Mouse (Mus musculus) cerebellum, adult (tissue): ENCODE measurements around the gene Donson.

Experiments
- ATAC-seq: cut with Nextera tagmentation; 2 replicates; pipeline ENCODE4 v1.9.2; 2017; ENCODE audit warnings: mild to moderate bottlenecking, moderate library complexity, mixed read lengths; ENCODE audit not compliant: insufficient number of reproducible peaks, low FRiP score, low TSS enrichment

Gene Donson

DNA sequence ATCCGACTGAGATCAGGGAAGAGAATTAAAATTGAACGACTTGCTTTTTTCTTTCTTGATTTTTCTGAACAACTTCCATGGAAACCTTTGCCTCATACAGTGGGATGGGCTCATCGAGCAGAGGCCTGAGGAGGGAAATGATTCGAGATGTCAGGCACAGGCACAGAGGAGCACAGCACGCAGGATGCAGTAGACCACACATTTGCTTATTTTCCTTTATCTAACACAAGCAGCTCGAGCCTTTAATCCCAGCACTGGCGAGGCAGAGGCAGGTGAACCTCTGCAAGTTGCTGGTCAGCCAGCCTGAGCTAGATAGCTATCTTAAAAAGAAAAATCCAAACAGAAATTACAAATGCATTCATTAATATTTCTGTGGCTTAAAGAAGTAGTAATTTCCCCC lies 1.2 kb upstream of the Donson start:
- ATAC-seq, result no peak

- ATAC-seq, result no peak; the same call in 1 of the 2 replicates
Measured at GRCm38 (mm10) chr16:91688023-91688618, 449 bp downstream of the Donson start.

DNA sequence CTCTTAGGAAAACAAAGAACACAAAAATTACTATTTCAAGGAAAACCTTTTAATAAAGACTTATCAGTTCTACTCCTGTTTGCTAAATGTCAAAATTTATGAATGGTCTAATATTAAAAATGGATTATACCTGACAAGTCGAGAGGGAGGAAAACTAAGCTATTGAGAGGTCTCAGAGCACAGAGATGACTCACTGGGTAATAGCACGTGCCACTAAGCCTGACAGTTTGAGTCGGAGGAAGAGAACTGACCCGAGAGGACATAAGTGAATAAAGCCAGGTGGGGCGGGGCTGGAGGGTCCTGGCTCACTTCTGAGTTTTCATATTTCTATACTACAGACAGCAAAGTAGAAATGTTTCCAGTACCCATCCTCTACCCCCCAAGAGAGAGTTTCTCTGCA lies 2.2 kb downstream of the Donson start:
- no peak for ATAC-seq

- ATAC-seq, result no peak
Measured at GRCm38 (mm10) chr16:91685526-91685925, 3.0 kb downstream of the Donson start.

DNA sequence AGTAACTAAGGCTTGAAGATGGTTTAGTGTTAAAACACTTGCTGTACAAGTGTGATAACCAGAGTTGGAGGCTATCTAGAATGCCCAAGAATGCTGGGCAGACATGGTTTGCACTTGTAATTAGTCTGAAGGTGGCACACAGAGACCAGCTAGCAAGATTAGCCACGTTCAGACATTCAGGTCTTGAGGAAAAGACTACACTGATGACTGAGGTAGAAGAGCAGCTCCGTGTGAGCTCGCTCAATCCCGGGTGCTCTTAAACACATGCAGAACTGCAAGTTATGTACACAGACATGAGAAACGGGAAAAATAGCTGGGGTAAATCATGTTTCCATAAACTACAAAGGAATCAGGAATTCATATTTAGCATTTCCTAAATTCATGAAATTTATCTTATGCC lies 7.9 kb downstream of the Donson start:
- no peak for ATAC-seq

- no peak for ATAC-seq
Measured at GRCm38 (mm10) chr16:91678147-91678911, 10.2 kb downstream of the Donson start.

DNA sequence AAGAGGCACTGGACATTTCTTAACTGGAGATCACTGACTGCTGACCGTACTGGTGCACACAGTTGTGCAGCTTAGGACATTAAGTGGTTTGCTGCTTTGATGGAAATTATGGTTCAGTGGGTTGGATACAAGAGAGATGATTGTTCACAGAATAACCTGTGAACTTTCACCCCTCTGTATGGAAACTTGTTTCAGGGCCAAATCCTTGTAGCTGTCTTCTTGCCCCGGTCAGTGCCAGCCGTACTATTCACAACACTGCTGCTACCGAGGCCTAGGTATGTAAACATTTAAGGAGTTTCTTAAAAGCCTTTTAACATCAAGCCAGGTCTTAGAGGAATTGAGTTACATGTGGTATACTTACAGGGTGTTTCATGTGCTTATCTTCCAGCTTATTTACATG lies 14.1 kb downstream of the Donson start:
- no peak for ATAC-seq

- ATAC-seq, result no peak
Measured at GRCm38 (mm10) chr16:91663795-91664194, 24.8 kb downstream of the Donson start.

GRCm38 (mm10) chr16:91662336-91662735 lies 26.2 kb downstream of the Donson start:
- ATAC-seq, result no peak

GRCm38 (mm10) chr16:91661397-91661796 lies 27.2 kb downstream of the Donson start:
- no peak for ATAC-seq

DNA sequence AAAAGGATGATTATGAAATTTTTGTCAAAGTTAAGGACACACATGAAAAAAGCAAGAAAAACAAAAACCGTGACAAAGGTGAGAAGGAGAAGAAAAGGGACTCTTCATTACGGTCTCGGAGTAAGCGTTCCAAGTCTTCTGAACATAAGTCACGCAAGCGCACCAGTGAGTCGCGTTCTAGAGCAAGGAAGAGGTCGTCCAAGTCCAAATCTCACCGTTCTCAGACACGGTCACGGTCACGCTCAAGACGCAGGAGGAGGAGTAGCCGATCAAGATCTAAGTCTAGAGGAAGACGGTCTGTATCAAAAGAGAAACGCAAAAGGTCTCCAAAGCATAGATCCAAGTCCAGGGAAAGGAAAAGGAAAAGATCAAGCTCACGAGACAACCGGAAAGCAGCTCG lies 28.8 kb downstream of the Donson start:
- ATAC-seq, result no peak

- no peak for ATAC-seq
Measured at GRCm38 (mm10) chr16:91658471-91658870, 30.1 kb downstream of the Donson start.

DNA sequence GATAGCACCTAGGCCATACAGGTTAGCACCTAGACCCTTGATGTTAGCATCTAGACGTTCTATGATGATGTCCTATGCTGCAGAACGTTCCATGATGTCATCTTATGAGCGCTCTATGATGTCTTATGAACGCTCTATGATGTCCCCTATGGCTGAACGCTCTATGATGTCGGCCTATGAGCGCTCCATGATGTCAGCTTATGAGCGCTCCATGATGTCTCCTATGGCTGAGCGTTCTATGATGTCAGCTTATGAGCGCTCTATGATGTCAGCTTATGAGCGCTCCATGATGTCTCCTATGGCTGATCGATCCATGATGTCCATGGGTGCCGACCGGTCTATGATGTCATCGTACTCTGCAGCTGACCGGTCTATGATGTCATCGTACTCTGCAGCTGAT lies 31.3 kb downstream of the Donson start:
- no peak for ATAC-seq

DNA sequence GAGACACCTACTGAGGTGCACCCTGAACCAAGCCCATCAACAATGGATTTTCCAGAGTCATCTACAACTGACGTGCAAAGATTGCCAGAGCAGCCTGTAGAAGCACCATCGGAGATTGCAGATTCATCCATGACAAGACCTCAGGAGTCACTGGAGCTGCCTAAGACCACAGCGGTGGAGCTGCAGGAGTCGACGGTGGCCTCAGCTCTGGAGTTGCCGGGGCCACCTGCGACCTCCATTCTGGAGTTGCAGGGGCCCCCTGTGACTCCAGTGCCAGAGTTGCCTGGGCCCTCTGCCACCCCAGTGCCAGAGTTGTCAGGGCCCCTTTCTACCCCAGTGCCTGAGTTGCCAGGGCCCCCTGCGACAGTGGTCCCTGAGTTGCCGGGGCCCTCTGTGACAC lies 33.3 kb downstream of the Donson start:
- no peak for ATAC-seq

- ATAC-seq, result no peak
Measured at GRCm38 (mm10) chr16:91652191-91652590, 36.4 kb downstream of the Donson start.

DNA sequence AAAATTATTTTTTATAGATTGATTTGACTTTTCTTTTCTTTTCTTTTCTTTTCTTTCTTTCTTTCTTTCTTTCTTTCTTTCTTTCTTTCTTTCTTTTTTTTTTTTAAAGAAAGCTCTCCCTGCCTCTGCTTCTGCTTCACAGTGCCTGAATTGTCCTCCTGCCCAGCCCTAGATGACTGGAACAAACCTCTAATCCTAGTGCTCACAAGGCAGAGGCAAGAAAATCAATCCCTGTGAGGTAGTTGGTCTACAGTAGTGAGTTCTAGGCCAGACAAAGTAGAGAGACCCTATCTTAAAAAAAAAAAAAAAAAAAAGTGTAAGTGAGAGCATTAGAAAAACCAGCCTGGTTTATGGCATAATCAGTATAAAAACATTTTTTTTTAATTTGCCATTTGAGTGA lies 38.8 kb downstream of the Donson start:
- no peak for ATAC-seq

- no peak for ATAC-seq
Measured at GRCm38 (mm10) chr16:91649246-91649645, 39.3 kb downstream of the Donson start.

GRCm38 (mm10) chr16:91648220-91648550 lies 40.4 kb downstream of the Donson start:
- no peak for ATAC-seq

DNA sequence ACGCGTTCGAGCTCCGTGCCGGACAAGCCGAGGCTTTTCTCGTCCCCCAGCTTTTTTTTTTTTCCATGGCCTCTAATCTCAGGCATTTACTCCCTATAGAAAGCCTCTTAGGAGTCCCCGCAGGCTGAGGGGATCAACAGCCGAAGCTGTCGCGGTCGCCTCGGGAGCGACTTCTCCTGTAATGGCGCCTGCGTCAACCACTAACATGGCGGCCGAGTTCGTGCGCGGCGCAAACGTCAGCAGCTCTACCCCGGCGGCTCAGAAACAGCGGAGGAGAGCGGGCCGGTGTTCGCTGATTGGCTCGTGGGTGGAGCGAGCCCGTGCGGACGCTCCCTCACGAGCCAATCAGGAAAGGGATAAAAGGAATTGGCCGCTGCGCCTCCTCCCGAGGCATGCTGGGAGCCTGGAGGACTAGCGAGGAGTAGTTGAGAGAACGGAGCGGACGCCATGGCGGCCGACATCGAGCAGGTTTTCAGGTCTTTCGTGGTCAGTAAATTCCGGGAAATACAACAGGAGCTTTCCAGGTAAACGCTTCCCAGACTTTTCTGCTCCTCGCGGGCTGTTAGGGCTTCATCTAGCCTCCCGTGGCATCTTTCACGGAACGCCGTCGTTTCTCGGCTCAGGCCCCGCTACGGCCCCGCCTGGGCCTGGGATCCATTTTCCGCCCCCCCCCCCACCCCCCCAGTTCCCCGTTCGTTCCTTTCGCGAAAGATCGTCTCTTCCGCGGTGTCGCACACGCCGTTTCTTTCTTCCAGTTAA lies 40.9 kb downstream of the Donson start, which contains the start of gene Son:
Gene Son (plus strand): TSS at position 46 of the 759 bp plus-strand sequence.
- peak; percentile 95 for ATAC-seq

GRCm38 (mm10) chr16:91646681-91647419 lies 41.7 kb downstream of the Donson start, which contains the start of gene Gart:
Gene Gart, minus strand, starts transcription at chr16:91646952.
- peak; percentile 91 for ATAC-seq
